Mouse (Mus musculus): ENCODE results near the gene Pkn1. TPM values are rescaled to one million over a fixed set of nuclear protein-coding genes. Genes with fewer than 3 reads are reported as not detected.

The Pkn1 gene
- total RNA-seq, 2 experiments from 2014 or later, result 53.4 to 54.7 TPM

- DNase-seq, result peak; percentile 81
Measured at GRCm38 (mm10) chr8:83724697-83725482, 25.9 kb upstream of the Pkn1 start.

GRCm38 (mm10) chr8:83723447-83724083 is 24.6 kb upstream of the Pkn1 start:
- DNase-seq, result no peak

GRCm38 (mm10) chr8:83722631-83723030 is 23.7 kb upstream of the Pkn1 start:
- DNase-seq, result no peak

- DNase-seq, result peak; percentile 48
Measured at GRCm38 (mm10) chr8:83721405-83722025, 22.5 kb upstream of the Pkn1 start.

GRCm38 (mm10) chr8:83719693-83720092 is 20.7 kb upstream of the Pkn1 start:
- DNase-seq, result no peak

- no peak for DNase-seq
Measured at GRCm38 (mm10) chr8:83719048-83719447, 20.1 kb upstream of the Pkn1 start.

GRCm38 (mm10) chr8:83716563-83716962 is 17.6 kb upstream of the Pkn1 start:
- DNase-seq, result no peak

- DNase-seq, result no peak
Measured at GRCm38 (mm10) chr8:83715771-83716170, 16.8 kb upstream of the Pkn1 start.

GRCm38 (mm10) chr8:83715031-83715690 is 16.2 kb upstream of the Pkn1 start, which contains the start of gene Ddx39:
TSS of gene Ddx39 (plus strand) at chr8:83715177.
- peak; percentile 93 for DNase-seq

GRCm38 (mm10) chr8:83714676-83715030 is 15.7 kb upstream of the Pkn1 start:
- no peak for DNase-seq

GRCm38 (mm10) chr8:83707554-83707953 is 8.6 kb upstream of the Pkn1 start:
- DNase-seq, result no peak

GRCm38 (mm10) chr8:83706411-83706810 is 7.4 kb upstream of the Pkn1 start:
- DNase-seq, result no peak

- no peak for DNase-seq
Measured at GRCm38 (mm10) chr8:83703426-83703825, 4.4 kb upstream of the Pkn1 start.

GRCm38 (mm10) chr8:83700423-83701085 is 1.6 kb upstream of the Pkn1 start:
- no peak for DNase-seq

- DNase-seq, result no peak
Measured at GRCm38 (mm10) chr8:83699566-83699965, 587 bp upstream of the Pkn1 start.

GRCm38 (mm10) chr8:83698291-83698660 is 703 bp downstream of the Pkn1 start:
- DNase-seq, result peak; percentile 47

- DNase-seq, result no peak
Measured at GRCm38 (mm10) chr8:83697374-83698220, 1.4 kb downstream of the Pkn1 start.

GRCm38 (mm10) chr8:83695351-83696106 is 3.5 kb downstream of the Pkn1 start:
- no peak for DNase-seq

- DNase-seq, result no peak
Measured at GRCm38 (mm10) chr8:83694369-83695160, 4.4 kb downstream of the Pkn1 start.
